Mouse (Mus musculus) spleen, postnatal 14 days (tissue): Measurements from ENCODE around the gene Olfr1428.
"Not testable (repeated sequence)": the region's sequence is repeated elsewhere in the genome, so short reads cannot be mapped to it uniquely, and the experiment has no call there.

Experiments
- DNase-seq, 2 experiments: peaks; one replicate each; pipeline ENCODE4 v3.0.0; 2021 to 2022; ENCODE audit warnings: low spot score in 2 of 2

Olfr1428 gene

GRCm38 (mm10) chr19:12115797-12116196 lies at the start of gene Olfr1428:
Gene Olfr1428 (minus strand): TSS chr19:12115897.
- no peak for DNase-seq

GRCm38 (mm10) chr19:12145452-12145851 lies 29.8 kb upstream of the Olfr1428 start:
- no peak for DNase-seq

- DNase-seq = no peak
Observed at GRCm38 (mm10) chr19:12143356-12143755, 27.7 kb upstream of the Olfr1428 start.

DNA sequence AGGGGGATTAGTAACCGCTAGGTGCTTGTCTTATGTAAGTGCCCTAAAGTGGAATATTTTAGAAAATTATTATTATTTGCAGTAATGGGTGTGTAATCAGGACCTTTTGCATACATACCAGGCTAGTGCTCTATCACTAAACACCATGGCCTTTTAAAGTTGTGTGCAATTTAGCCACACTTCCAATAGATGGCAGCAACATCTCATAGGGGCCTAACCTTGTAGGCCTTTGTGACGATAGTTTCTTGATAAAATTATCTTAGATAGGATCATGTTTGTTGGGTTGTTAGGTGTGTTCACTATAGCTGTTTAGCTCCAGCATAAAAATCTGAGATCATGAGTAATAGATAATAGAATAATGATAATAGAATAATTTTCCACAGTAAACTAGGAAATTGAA lies 18.6 kb upstream of the Olfr1428 start:
- DNase-seq = no peak

- no peak for DNase-seq
Observed at GRCm38 (mm10) chr19:12123103-12123502, 7.4 kb upstream of the Olfr1428 start, which contains the start of gene Olfr76. Gene Olfr76 (minus strand): TSS chr19:12123203.

DNA sequence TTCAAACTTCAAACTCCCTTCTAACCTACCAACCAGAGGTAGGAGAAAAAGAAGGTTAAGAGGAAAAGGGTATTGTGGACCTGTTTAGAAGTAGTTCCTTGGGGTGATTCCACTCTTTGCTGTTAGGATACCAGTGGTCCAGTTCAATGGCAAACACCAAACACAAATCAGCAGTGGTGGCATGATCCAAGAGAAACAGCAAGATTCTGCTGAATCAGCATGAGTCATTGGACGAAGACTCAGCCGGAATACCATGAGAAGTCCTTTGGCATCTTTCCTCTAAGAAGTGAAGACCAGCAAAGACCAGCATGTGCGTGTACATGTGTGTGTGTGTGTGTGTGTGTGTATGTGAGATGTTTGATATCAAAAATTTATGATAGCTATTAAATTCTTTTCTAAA lies 767 bp upstream of the Olfr1428 start:
- no peak for DNase-seq

DNA sequence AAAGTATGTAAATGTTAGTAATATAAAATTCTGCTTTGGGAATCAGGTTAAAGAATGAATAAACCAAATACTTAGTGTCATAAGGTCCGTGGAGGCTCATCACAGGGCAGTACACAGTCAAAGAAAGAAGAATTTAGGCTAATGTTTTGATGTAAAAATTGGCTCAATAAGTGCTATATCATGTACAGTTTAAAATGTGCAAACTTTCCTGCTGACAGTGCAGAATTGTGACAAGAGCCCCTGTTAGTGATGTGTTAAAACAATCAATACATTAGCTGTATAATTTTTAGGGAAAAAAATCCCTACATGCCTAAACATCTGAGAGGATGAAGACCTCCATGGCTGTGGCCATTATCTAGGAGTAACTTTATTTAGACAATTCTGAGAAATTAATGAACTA lies 1.9 kb downstream of the Olfr1428 start:
- DNase-seq = no peak

DNA sequence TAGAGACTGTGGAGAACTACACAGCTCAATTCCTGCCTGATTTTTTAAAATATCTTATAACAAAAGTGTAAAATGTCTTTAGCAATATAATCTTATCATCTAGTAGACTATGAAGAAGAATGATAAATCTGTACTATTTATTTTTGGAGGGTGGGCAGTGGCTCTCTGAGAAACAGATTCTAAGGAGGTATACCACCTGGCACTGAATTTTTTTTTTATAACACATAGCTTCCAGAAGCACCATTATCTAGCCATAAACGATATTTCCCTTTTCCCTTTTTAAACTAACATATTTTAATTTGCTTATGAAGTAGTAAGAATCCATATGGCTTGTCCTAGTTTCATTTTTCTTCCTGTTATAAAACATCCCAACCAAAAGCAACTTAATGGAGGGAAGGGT lies 11.2 kb downstream of the Olfr1428 start:
- no peak for DNase-seq

DNA sequence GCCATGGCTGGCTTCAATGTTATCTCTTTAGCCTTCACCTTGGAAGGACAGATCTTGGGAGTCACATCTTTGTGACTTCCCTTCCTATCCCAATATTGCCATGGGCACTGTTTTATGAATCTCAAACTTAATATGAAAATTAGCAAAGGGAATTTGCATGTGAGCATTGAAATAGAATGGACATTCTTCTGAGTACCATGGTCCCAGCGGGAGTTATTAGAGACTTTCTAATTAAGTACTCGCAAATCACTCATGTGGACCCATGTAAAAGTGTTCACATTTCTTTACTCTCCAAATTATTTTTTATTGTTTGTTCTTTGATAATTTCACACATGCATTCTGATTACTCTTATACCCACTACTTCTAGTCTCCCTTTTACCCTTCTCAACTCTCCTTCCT lies 12.5 kb downstream of the Olfr1428 start, which contains the start of gene Olfr1427:
Gene Olfr1427, minus strand, starts transcription at position 101 of the 400 bp plus-strand sequence.
- DNase-seq = no peak

- no peak for DNase-seq
Observed at GRCm38 (mm10) chr19:12091913-12092312, 23.8 kb downstream of the Olfr1428 start, which contains the start of gene Olfr1426. Gene Olfr1426 (minus strand): TSS chr19:12092013.

GRCm38 (mm10) chr19:12077631-12078030 lies 38.1 kb downstream of the Olfr1428 start, which contains the start of gene Olfr1425:
Gene Olfr1425 (minus strand): TSS chr19:12077731.
- DNase-seq = not testable (repeated sequence)

- not testable (repeated sequence) for DNase-seq
Observed at GRCm38 (mm10) chr19:12069546-12069945, 46.2 kb downstream of the Olfr1428 start.

- DNase-seq = not testable (repeated sequence)
Observed at GRCm38 (mm10) chr19:12067806-12068205, 47.9 kb downstream of the Olfr1428 start.

- DNase-seq = not testable (repeated sequence)
Observed at GRCm38 (mm10) chr19:12062582-12062981, 53.1 kb downstream of the Olfr1428 start, which contains the start of gene Olfr1424. Gene Olfr1424 (minus strand): TSS chr19:12062682.
